8 mouse cellular contexts compared by ENCODE assay signal in genomic region chr1:177795421-177796192, GRCm38 (mm10). TPM values are rescaled to one million over a fixed set of nuclear protein-coding genes. Genes with fewer than 3 reads are reported as not detected.
DNase-seq lines count a peak whose midpoint lies in the region; ATAC-seq and TF ChIP-seq lines count a peak whose summit lies in the region.

No protein-coding gene starts in this region.

- H3K36me3 ChIP-seq in kidney, postnatal 0 days (ENCODE audit: insufficient read depth, low read length), result no peaks in the 10 kb centered on the region
- no peaks in the 10 kb centered on the region for H3K36me3 ChIP-seq in embryonic facial prominence, embryonic 15.5 days
- no peaks in the 10 kb centered on the region for H3K36me3 ChIP-seq in hindbrain, embryonic 13.5 days
- no peaks in the 10 kb centered on the region for H3K36me3 ChIP-seq in liver, postnatal 0 days (replicated peaks; ENCODE audit: insufficient read depth, low read length)

- peaks cover 4% of the 10 kb centered on the region for H3K4me1 ChIP-seq in kidney, postnatal 0 days (replicated peaks; ENCODE audit: insufficient read depth, low read length)
- H3K4me1 ChIP-seq in embryonic facial prominence, embryonic 15.5 days, result peaks cover 13% of the 10 kb centered on the region
- peaks cover 18% of the 10 kb centered on the region for H3K4me1 ChIP-seq in hindbrain, embryonic 13.5 days (replicated peaks)
- peaks cover 17% of the 10 kb centered on the region; the same call in 1 of the 2 replicates for H3K4me1 ChIP-seq in liver, postnatal 0 days (ENCODE audit: insufficient read depth)

- under 1% methylated on average over 41 of the region's 41 CpGs for WGBS in kidney, postnatal 0 days
- under 1% methylated on average over 41 of the region's 41 CpGs for WGBS in embryonic facial prominence, embryonic 15.5 days
- WGBS in hindbrain, embryonic 13.5 days, result under 1% methylated on average over 40 of the region's 41 CpGs
- WGBS in liver, postnatal 0 days (ENCODE audit: insufficient replicate concordance), result 1% methylated on average over 41 of the region's 41 CpGs

- H3K4me2 ChIP-seq in kidney, postnatal 0 days (ENCODE audit: low read length), result peak overlapping the region; percentile 74
- peak overlapping the region; percentile 51 for H3K4me2 ChIP-seq in embryonic facial prominence, embryonic 15.5 days (replicated peaks)
- peak overlapping the region; percentile 64 for H3K4me2 ChIP-seq in hindbrain, embryonic 13.5 days
- peak overlapping the region; percentile 82 for H3K4me2 ChIP-seq in liver, postnatal 0 days (ENCODE audit: low read depth, low read length)

- H3K9me3 ChIP-seq in kidney, postnatal 0 days (replicated peaks; ENCODE audit: low read length), result no peaks in the 10 kb centered on the region
- no peaks in the 10 kb centered on the region for H3K9me3 ChIP-seq in embryonic facial prominence, embryonic 15.5 days (replicated peaks)
- H3K9me3 ChIP-seq in hindbrain, embryonic 13.5 days, result no peaks in the 10 kb centered on the region
- H3K9me3 ChIP-seq in liver, postnatal 0 days (ENCODE audit: low read length), result no peaks in the 10 kb centered on the region

- DNase-seq in kidney, postnatal 0 days (ENCODE audit: low spot score), result peak; percentile 59
- DNase-seq in kidney, postnatal 14 days, result no peak
- DNase-seq in MEL-GATA-1-ER (ENCODE audit: extremely low read depth, low read depth), result peak; percentile 25
- DNase-seq in liver, postnatal 0 days, result no peak
- no peak for DNase-seq in adrenal gland, adult (ENCODE audit: inconsistent age in 2 of 2, low spot score in 1 of 2)

- ATAC-seq in kidney, postnatal 0 days (replicated peaks; ENCODE audit: low FRiP score, low read depth), result no peak; the same call in 1 of the 2 replicates
- ATAC-seq in embryonic facial prominence, embryonic 15.5 days (ENCODE audit: insufficient number of reproducible peaks, low FRiP score, low TSS enrichment, low read depth), result peak; percentile 9; the same call in 1 of the 2 replicates
- peak; percentile 49; the same call in 1 of the 2 replicates for ATAC-seq in hindbrain, embryonic 13.5 days (ENCODE audit: low FRiP score)
- peak; percentile 11 for ATAC-seq in liver, postnatal 0 days
- peak; percentile 1; the same call in 1 of the 2 replicates for ATAC-seq in neutrophil, adult 5-6 weeks (ENCODE audit: extremely low read depth, insufficient number of reproducible peaks, low FRiP score, poor library complexity, severe bottlenecking)

- H3K9ac ChIP-seq in kidney, postnatal 0 days (ENCODE audit: low read depth, low read length), result peak overlapping the region; percentile 89
- H3K9ac ChIP-seq in embryonic facial prominence, embryonic 15.5 days, result peak overlapping the region; percentile 82
- peak overlapping the region; percentile 93 for H3K9ac ChIP-seq in hindbrain, embryonic 13.5 days
- H3K9ac ChIP-seq in liver, postnatal 0 days (replicated peaks), result peak overlapping the region; percentile 95

- H3K27me3 ChIP-seq in kidney, postnatal 0 days (ENCODE audit: insufficient read depth, low read length), result no peaks in the 10 kb centered on the region
- H3K27me3 ChIP-seq in embryonic facial prominence, embryonic 15.5 days, result no peaks in the 10 kb centered on the region
- no peaks in the 10 kb centered on the region for H3K27me3 ChIP-seq in hindbrain, embryonic 13.5 days
- no peaks in the 10 kb centered on the region for H3K27me3 ChIP-seq in liver, postnatal 0 days (ENCODE audit: insufficient read depth, low read length)

- H3K27ac ChIP-seq in kidney, postnatal 0 days, result peak overlapping the region; percentile 98
- H3K27ac ChIP-seq in embryonic facial prominence, embryonic 15.5 days (replicated peaks), result peak overlapping the region; percentile 97
- peak overlapping the region; percentile 92 for H3K27ac ChIP-seq in hindbrain, embryonic 13.5 days
- H3K27ac ChIP-seq in liver, postnatal 0 days (ENCODE audit: low read depth), result peak overlapping the region; percentile 95

- no peak for TF ChIP-seq EP300 in liver, postnatal 0 days (IDR thresholded peaks at IDR 0.05; ENCODE audit: low read depth)

- no peak for TF ChIP-seq CTCF in kidney, postnatal 0 days (IDR thresholded peaks at IDR 0.05; ENCODE audit: low read depth)
- no peak for TF ChIP-seq CTCF in liver, postnatal 0 days (IDR thresholded peaks at IDR 0.05; ENCODE audit: low read depth)

- peak overlapping the region; percentile 92 for H3K4me3 ChIP-seq in kidney, postnatal 0 days (replicated peaks; ENCODE audit: low read depth, low read length)
- peak overlapping the region; percentile 95 for H3K4me3 ChIP-seq in embryonic facial prominence, embryonic 15.5 days (replicated peaks)
- H3K4me3 ChIP-seq in hindbrain, embryonic 13.5 days, result peak overlapping the region; percentile 94
- peak overlapping the region; percentile 89 for H3K4me3 ChIP-seq in liver, postnatal 0 days (ENCODE audit: low read depth, low read length)

RNA-seq across cellular contexts. Expression of gene Adss, which starts 0.7 kb away (rescaled TPM):
- 51.1 and 53.5 TPM in 2 replicates for polyA plus RNA-seq in kidney, postnatal 0 days (2015; fragmentation: Nextera tagmentation; extraction: Ambion mirVana)
- polyA plus RNA-seq in embryonic facial prominence, embryonic 15.5 days (2015; fragmentation: Nextera tagmentation; extraction: Ambion mirVana), result 45.3 and 49.8 TPM in 2 replicates
- polyA plus RNA-seq in hindbrain, embryonic 13.5 days (2015; fragmentation: Nextera tagmentation; extraction: Ambion mirVana), result 47.6 and 49.5 TPM in 2 replicates
- 13.0 TPM in 2 replicates for polyA plus RNA-seq in liver, postnatal 0 days (2015; fragmentation: Nextera tagmentation; extraction: Ambion mirVana)
- 70.8 and 72.1 TPM in 2 replicates for total RNA-seq in neutrophil, adult 5-6 weeks (2017)

Comparison
In these comparisons a context has a peak if more than half of its experiments do, and no peak if none do; other contexts are left out.
1. DNase-seq: peak in kidney, postnatal 0 days (single experiment) and MEL-GATA-1-ER (single experiment); none in kidney, postnatal 14 days (single experiment), liver, postnatal 0 days (single experiment) and adrenal gland, adult (0 of 2).
2. Peak in every context shown above with its lines, with median percentiles within 50 percentile points of each other: H3K27ac ChIP-seq, H3K4me2 ChIP-seq, H3K4me3 ChIP-seq and H3K9ac ChIP-seq.